Mouse (Mus musculus) testis, adult 2 months (tissue): ENCODE data around the gene Sun2.

Experiments
- CTCF ChIP-seq: fragments of 200-500 bp; IDR thresholded peaks from 2 replicates; pipeline ENCODE4 v1.5.1; 2012; ENCODE audit warnings: low read depth, mild to moderate bottlenecking, inconsistent platforms, low read length, moderate library complexity; ENCODE audit not compliant: control insufficient read depth, insufficient read depth, insufficient replicate concordance
- POLR2A ChIP-seq: fragments of 200-500 bp; IDR thresholded peaks from 2 replicates; pipeline ENCODE4 v1.6.1; 2012; ENCODE audit warnings: low read depth, mild to moderate bottlenecking, inconsistent platforms, low read length, moderate library complexity; ENCODE audit not compliant: control insufficient read depth

- no peak for TF ChIP-seq CTCF
- no peak for TF ChIP-seq POLR2A
Measured at GRCm38 (mm10) chr15:79744742-79745141, 2.4 kb upstream of the Sun2 start.
